Mouse (Mus musculus) MEL (cell line): ENCODE measurements around the gene Tnf. TPM values are rescaled to one million over a fixed set of nuclear protein-coding genes. Genes with fewer than 3 reads are reported as not detected.

Source experiments
- DNase-seq: peaks from one replicate; pipeline ENCODE4 v3.0.0; 2011; ENCODE audit warnings: low read depth, low spot score
- H3K27ac ChIP-seq: 2 replicates; pipeline ENCODE4 v1.5.1; 2012; ENCODE audit warnings: low read depth, mild to moderate bottlenecking, control low read depth, low read length, moderate library complexity; ENCODE audit not compliant: control insufficient read depth
- H3K27me3 ChIP-seq, 2 experiments: fragments of 150-350 bp in 1 of 2; sonication (generic) in 1 of 2; 2 replicates each; pipeline ENCODE4 v1.6.1; 2012; ENCODE audit warnings: low read length in 2 of 2, mild to moderate bottlenecking in 2 of 2, improper control_type of control experiment in 1 of 2, moderate library complexity in 1 of 2; ENCODE audit not compliant: insufficient read depth in 2 of 2, control insufficient read depth in 1 of 2
- H3K36me3 ChIP-seq, 2 experiments: 2 replicates each; pipeline ENCODE4 v1.6.1; 2012 to 2014; ENCODE audit warnings: low read length in 2 of 2, improper control_type of control experiment in 1 of 2, inconsistent platforms in 1 of 2, mild to moderate bottlenecking in 1 of 2; ENCODE audit not compliant: insufficient read depth in 2 of 2, control insufficient read depth in 1 of 2
- H3K4me1 ChIP-seq, 2 experiments: fragments of 150-350 bp in 1 of 2; sonication (generic) in 1 of 2; 2 replicates each; pipeline ENCODE4 v1.6.1; 2012; ENCODE audit warnings: low read length in 2 of 2, improper control_type of control experiment in 1 of 2, mild to moderate bottlenecking in 1 of 2; ENCODE audit not compliant: insufficient read depth in 2 of 2, control insufficient read depth in 1 of 2
- H3K4me3 ChIP-seq, 2 experiments: fragments of 150-350 bp in 1 of 2; sonication (generic) in 1 of 2; 2 replicates each; pipeline ENCODE4 v1.5.1; 2012; ENCODE audit warnings: low read depth in 2 of 2, low read length in 2 of 2, mild to moderate bottlenecking in 2 of 2, moderate library complexity in 2 of 2, control low read depth in 1 of 2, improper control_type of control experiment in 1 of 2; ENCODE audit not compliant: control insufficient read depth in 1 of 2, insufficient read depth in 1 of 2
- H3K79me2 ChIP-seq: 2 replicates; pipeline ENCODE4 v1.6.1; 2012; ENCODE audit warnings: mild to moderate bottlenecking, low read length, moderate library complexity; ENCODE audit not compliant: control insufficient read depth, poor library complexity, insufficient read depth
- H3K9ac ChIP-seq: 2 replicates; pipeline ENCODE4 v1.6.1; 2012; ENCODE audit warnings: low read depth, mild to moderate bottlenecking, control low read depth, low read length, moderate library complexity; ENCODE audit not compliant: control insufficient read depth, poor library complexity, severe bottlenecking
- H3K9me3 ChIP-seq: fragments of 150-350 bp; sonication (generic); replicated peaks from 2 replicates; pipeline ENCODE4 v1.6.1; 2012; ENCODE audit warnings: mild to moderate bottlenecking, low read length, improper control_type of control experiment, moderate library complexity; ENCODE audit not compliant: insufficient read depth
- BHLHE40 ChIP-seq: IDR thresholded peaks from 2 replicates; pipeline ENCODE4 v1.6.1; 2012; ENCODE audit warnings: low read depth, mild to moderate bottlenecking, inconsistent platforms, low read length, improper control_type of control experiment, borderline replicate concordance
- CHD1 ChIP-seq: IDR thresholded peaks from 2 replicates; pipeline ENCODE4 v1.6.1; 2012; ENCODE audit warnings: low read depth, mild to moderate bottlenecking, inconsistent platforms, low read length, improper control_type of control experiment
- CTCF ChIP-seq, 3 experiments: IDR thresholded peaks in 2 of 3; conservative IDR thresholded peaks in 1 of 3; 2 replicates each; pipeline ENCODE4 v1.5.1; 2011 to 2012; ENCODE audit warnings: low read length in 3 of 3, low read depth in 2 of 3, mild to moderate bottlenecking in 2 of 3, improper control_type of control experiment in 1 of 3, inconsistent platforms in 1 of 3, mixed read lengths in 1 of 3, moderate library complexity in 1 of 3; ENCODE audit not compliant: control insufficient read depth in 1 of 3, insufficient read depth in 1 of 3, poor library complexity in 1 of 3, severe bottlenecking in 1 of 3
- E2F4 ChIP-seq: IDR thresholded peaks from 2 replicates; pipeline ENCODE4 v1.6.1; 2011; ENCODE audit warnings: low read depth, low read length, improper control_type of control experiment, borderline replicate concordance
- EP300 ChIP-seq, 2 experiments: IDR thresholded peaks; 2 replicates each; pipeline ENCODE4 v1.6.1; 2011; ENCODE audit warnings: improper control_type of control experiment in 2 of 2, low read length in 2 of 2, low read depth in 1 of 2, mild to moderate bottlenecking in 1 of 2
- ETS1 ChIP-seq: IDR thresholded peaks from 2 replicates; pipeline ENCODE4 v1.6.1; 2012; ENCODE audit warnings: low read depth, mild to moderate bottlenecking, inconsistent platforms, low read length, improper control_type of control experiment, moderate library complexity
- GABPA ChIP-seq: IDR thresholded peaks from 2 replicates; pipeline ENCODE4 v1.6.1; 2012; ENCODE audit warnings: low read depth, mild to moderate bottlenecking, inconsistent platforms, low read length, improper control_type of control experiment, moderate library complexity
- GATA1 ChIP-seq: IDR thresholded peaks from 2 replicates; pipeline ENCODE4 v1.6.1; 2011; ENCODE audit warnings: low read depth, low read length, improper control_type of control experiment
- JUND ChIP-seq: IDR thresholded peaks from 2 replicates; pipeline ENCODE4 v1.6.1; 2011; ENCODE audit warnings: low read depth, mild to moderate bottlenecking, improper control_type of control experiment, low read length
- KAT2A ChIP-seq: conservative IDR thresholded peaks from 2 replicates; pipeline ENCODE4 v1.6.1; 2012; ENCODE audit warnings: low read depth, low read length, improper control_type of control experiment, inconsistent platforms
- MAFK ChIP-seq: IDR thresholded peaks from 2 replicates; pipeline ENCODE4 v1.6.1; 2011; ENCODE audit warnings: low read depth, mild to moderate bottlenecking, low read length, improper control_type of control experiment, borderline replicate concordance
- MAX ChIP-seq: IDR thresholded peaks from 2 replicates; pipeline ENCODE4 v1.6.1; 2011; ENCODE audit warnings: low read length, improper control_type of control experiment
- MAZ ChIP-seq: IDR thresholded peaks from 2 replicates; pipeline ENCODE4 v1.6.1; 2012; ENCODE audit warnings: low read depth, mild to moderate bottlenecking, inconsistent platforms, low read length, improper control_type of control experiment
- NELFE ChIP-seq: IDR thresholded peaks from 2 replicates; pipeline ENCODE4 v1.6.1; 2011; ENCODE audit warnings: low read depth, low read length, improper control_type of control experiment
- NRF1 ChIP-seq: IDR thresholded peaks from 2 replicates; pipeline ENCODE4 v1.6.1; 2014; ENCODE audit warnings: low read depth, mild to moderate bottlenecking, inconsistent platforms, low read length, improper control_type of control experiment, moderate library complexity; ENCODE audit not compliant: poor library complexity, insufficient read depth, severe bottlenecking
- RCOR1 ChIP-seq: IDR thresholded peaks from 2 replicates; pipeline ENCODE4 v1.6.1; 2012; ENCODE audit warnings: low read depth, mild to moderate bottlenecking, inconsistent platforms, low read length, improper control_type of control experiment
- SIN3A ChIP-seq: IDR thresholded peaks from 2 replicates; pipeline ENCODE4 v1.6.1; 2012; ENCODE audit warnings: low read length, improper control_type of control experiment, inconsistent platforms
- SMC3 ChIP-seq: IDR thresholded peaks from 2 replicates; pipeline ENCODE4 v1.6.1; 2011; ENCODE audit warnings: low read depth, low read length, improper control_type of control experiment
- TAL1 ChIP-seq: IDR thresholded peaks from 2 replicates; pipeline ENCODE4 v1.6.1; 2012; ENCODE audit warnings: mild to moderate bottlenecking, inconsistent platforms, low read length, moderate library complexity, mixed read lengths
- TCF12 ChIP-seq: IDR thresholded peaks from 2 replicates; pipeline ENCODE4 v1.6.1; 2014; ENCODE audit warnings: low read depth, mild to moderate bottlenecking, inconsistent platforms, low read length, improper control_type of control experiment, moderate library complexity
- UBTF ChIP-seq: IDR thresholded peaks from 2 replicates; pipeline ENCODE4 v1.6.1; 2012; ENCODE audit warnings: low read depth, mild to moderate bottlenecking, inconsistent platforms, low read length, improper control_type of control experiment, moderate library complexity, borderline replicate concordance; ENCODE audit not compliant: insufficient read depth
- USF1 ChIP-seq: IDR thresholded peaks from 2 replicates; pipeline ENCODE4 v1.6.1; 2014; ENCODE audit warnings: low read depth, mild to moderate bottlenecking, inconsistent platforms, low read length, improper control_type of control experiment, moderate library complexity
- USF2 ChIP-seq, 2 experiments: IDR thresholded peaks; 2 replicates each; pipeline ENCODE4 v1.6.1; 2011 to 2012; ENCODE audit warnings: improper control_type of control experiment in 2 of 2, low read length in 2 of 2, borderline replicate concordance in 1 of 2, inconsistent platforms in 1 of 2, low read depth in 1 of 2, mild to moderate bottlenecking in 1 of 2; ENCODE audit not compliant: insufficient read depth in 1 of 2
- ZKSCAN1 ChIP-seq: IDR thresholded peaks from 2 replicates; pipeline ENCODE4 v1.6.1; 2012; ENCODE audit warnings: low read depth, mild to moderate bottlenecking, inconsistent platforms, low read length, improper control_type of control experiment, moderate library complexity
- polyA plus RNA-seq, 2 experiments: library from polyadenylated mRNA; stranded (reverse) in 1 of 2; unstranded in 1 of 2; fragments of >175 nt in 1 of 2; fragments of >200 nt in 1 of 2; gene quantifications; 2 replicates each; pipeline versions ENCODE4 v1.2.1 to v1.2.4; 2012; ENCODE audit warnings: low replicate concordance in 2 of 2, low read depth in 1 of 2; ENCODE audit not compliant: insufficient read length in 2 of 2, insufficient read depth in 1 of 2, missing spikeins in 1 of 2
- total RNA-seq: library from RNA; depleted of rRNA; stranded (reverse); fragments of 300-350 nt; gene quantifications from 2 replicates; pipeline ENCODE4 v1.2.3, GENCODE M21; 2012

The Tnf gene
- total and polyA plus RNA-seq, 3 experiments = 1.2 to 2.0 TPM; not detected in 1

GRCm38 (mm10) chr17:35233114-35233980, 31.5 kb upstream of the Tnf start, which contains the start of gene Atp6v1g2:
TSS of gene Atp6v1g2 (plus strand) at chr17:35233660.
- DNase-seq = peak; percentile 47
- no peaks in the 10 kb centered on the region for H3K27me3 ChIP-seq
- peak within 1 kb of the TSS; percentile 98 for H3K27ac ChIP-seq
- TF ChIP-seq GATA1 (no peak), BHLHE40 (no peak), CTCF (IDR thresholded peaks at IDR 0.05 in 2 of 3, conservative IDR thresholded peaks at IDR 0.05 in 1 of 3; ENCODE audit: control insufficient read depth in 1 of 3, insufficient read depth in 1 of 3, low read depth in 2 of 3, low read length in 3 of 3, poor library complexity in 1 of 3, severe bottlenecking in 1 of 3) (no peak), GABPA (no peak), E2F4 (no peak), ETS1 (no peak), ZKSCAN1 (no peak), MAX (no peak), UBTF (no peak), USF2 (IDR thresholded peaks at IDR 0.05; ENCODE audit: borderline replicate concordance in 1 of 2, insufficient read depth in 1 of 2, low read depth in 1 of 2, low read length in 2 of 2) (no peak), CHD1 (no peak), NRF1 (no peak), EP300 (IDR thresholded peaks at IDR 0.05; ENCODE audit: low read depth in 1 of 2, low read length in 2 of 2) (no peak), MAZ (no peak), TAL1 (no peak), NELFE (no peak), SMC3 (no peak)
- H3K9ac ChIP-seq = peak within 1 kb of the TSS; percentile 94
- peaks cover 0 to 9% of the 10 kb centered on the region in 2 experiments; a peak in 2 of 4 replicates for H3K4me1 ChIP-seq
- H3K79me2 ChIP-seq = peaks cover 26% of the 10 kb centered on the region
- no peaks in the 10 kb centered on the region for H3K9me3 ChIP-seq
- H3K4me3 ChIP-seq = peak within 1 kb of the TSS; percentile 64 to 94
- H3K36me3 ChIP-seq = peaks cover 6 to 13% of the 10 kb centered on the region in 2 experiments

DNA sequence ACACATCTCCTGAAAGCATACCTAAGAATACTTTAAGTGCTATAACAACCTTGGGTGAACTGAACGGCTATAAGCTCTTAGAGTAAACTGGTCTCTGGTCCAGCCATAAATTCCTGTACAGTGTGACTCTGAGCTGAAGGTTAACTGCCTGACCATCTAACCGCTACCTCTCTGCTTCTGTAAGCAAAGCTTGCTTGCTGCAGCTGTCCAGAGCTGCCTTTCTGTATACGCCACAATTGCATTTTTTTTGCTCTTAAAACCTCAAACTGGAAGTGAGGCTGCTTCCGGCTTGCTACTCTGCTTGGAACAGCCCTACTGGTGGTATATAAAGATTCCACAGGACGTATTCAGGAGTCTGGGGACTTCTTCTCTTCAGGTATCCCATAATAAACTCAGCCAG, 30.9 kb upstream of the Tnf start:
- Histone ChIP-seq H3K9me3 (no peaks in the 10 kb centered on the region), H3K9ac (no peak overlapping the region), H3K36me3 (peaks cover 6 to 13% of the 10 kb centered on the region in 2 experiments), H3K27me3 (no peaks in the 10 kb centered on the region), H3K79me2 (peaks cover 27% of the 10 kb centered on the region), H3K4me1 (peaks cover 0 to 9% of the 10 kb centered on the region in 2 experiments; a peak in 2 of 4 replicates), H3K27ac (no peak overlapping the region), H3K4me3 (no peak overlapping the region)
- DNase-seq = no peak
- TF ChIP-seq NELFE = no peak
- TF ChIP-seq BHLHE40 = no peak
- no peak for TF ChIP-seq MAZ
- no peak for TF ChIP-seq USF2 (IDR thresholded peaks at IDR 0.05; ENCODE audit: borderline replicate concordance in 1 of 2, insufficient read depth in 1 of 2, low read depth in 1 of 2, low read length in 2 of 2)
- no peak for TF ChIP-seq MAFK
- no peak for TF ChIP-seq RCOR1
- no peak for TF ChIP-seq JUND
- TF ChIP-seq KAT2A = no peak
- no peak for TF ChIP-seq TAL1
- no peak for TF ChIP-seq UBTF
- no peak for TF ChIP-seq MAX
- TF ChIP-seq GABPA = no peak
- TF ChIP-seq CHD1 = no peak
- TF ChIP-seq USF1 = no peak
- no peak for TF ChIP-seq SIN3A
- no peak for TF ChIP-seq EP300 (IDR thresholded peaks at IDR 0.05; ENCODE audit: low read depth in 1 of 2, low read length in 2 of 2)
- TF ChIP-seq TCF12 = no peak
